Mouse (Mus musculus): ENCODE results near the gene Gjd3. TPM values are rescaled to one million over a fixed set of nuclear protein-coding genes. Genes with fewer than 3 reads are reported as not detected.

The Gjd3 gene
- total RNA-seq, 1 experiment from 2014 or later = not detected

DNA sequence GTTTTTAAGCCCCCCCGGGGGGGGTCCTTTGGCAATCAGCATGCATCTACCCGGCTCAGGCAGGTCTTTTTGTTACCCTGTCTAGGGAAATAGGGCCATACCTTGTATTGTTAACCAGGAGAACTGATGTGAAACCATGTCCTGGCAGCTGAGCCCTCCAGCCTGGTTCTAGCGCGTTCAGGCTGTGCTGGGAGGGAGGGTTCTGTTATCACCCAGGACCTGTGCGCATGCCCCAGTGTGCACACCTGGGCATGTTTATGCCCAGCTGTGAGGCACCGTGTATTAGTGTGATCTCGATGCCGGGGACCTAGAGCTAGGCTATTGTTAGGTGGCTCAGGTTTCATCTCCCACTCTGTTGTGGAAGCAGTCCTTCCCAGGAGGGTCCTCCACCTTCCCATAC lies 21.1 kb downstream of the Gjd3 start:
- no peak for DNase-seq

DNA sequence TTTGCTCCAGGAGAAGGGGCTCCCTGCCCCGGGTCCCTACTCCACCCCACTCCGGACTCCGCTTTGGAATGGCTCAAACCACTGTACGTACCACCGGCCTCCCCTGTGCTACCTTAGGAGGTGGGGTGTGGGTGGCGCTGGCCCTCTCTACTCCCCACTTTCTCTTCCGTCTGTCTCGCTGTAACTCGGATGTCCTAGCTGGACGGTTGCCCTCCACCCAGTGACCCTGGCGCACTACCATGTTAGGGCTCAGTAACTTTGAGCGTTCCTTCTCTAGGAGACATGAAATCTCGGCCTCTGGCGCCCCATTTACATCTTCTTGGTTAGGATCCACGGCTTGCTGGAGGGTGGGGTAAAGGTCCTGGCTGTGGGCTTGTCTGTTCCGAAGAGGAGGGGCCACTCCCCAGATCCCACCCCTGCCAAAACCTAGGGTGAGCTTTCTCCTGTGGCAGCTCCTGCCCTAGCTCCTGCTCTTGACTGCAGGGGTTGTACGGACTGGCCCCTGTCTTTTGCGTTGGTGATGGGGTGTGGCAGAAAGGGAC lies 21.7 kb downstream of the Gjd3 start:
- DNase-seq = peak; percentile 51

DNA sequence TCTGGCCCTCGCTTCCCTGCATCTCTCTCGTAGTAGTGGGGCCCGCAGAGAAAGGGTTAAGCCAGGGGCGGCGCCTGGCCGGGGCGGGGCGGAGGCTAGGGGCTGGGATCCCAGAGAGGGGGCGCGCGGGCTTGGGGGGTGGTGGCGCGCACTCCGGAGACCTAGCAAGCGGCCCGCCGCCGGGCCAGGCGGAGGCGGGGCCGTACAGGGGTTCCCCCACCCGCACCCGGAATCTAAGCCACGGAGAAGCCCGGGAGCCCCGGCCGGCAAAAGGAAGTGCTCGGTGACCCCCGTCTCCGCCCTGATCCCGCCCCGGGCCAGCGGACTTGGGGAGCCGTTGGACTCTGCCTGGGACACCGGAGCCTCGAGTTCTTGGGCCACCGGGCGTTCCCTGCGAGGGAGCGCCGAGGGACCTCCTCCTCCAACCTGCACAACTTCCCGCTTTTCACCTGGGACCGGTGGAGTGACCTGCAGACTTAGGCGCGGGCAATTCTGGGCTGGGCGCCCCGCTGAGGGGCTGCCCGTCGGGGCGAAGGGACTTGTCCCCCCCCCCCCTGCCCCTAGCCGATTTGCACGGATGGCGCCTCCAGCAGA lies 22.4 kb downstream of the Gjd3 start:
- peak; percentile 84 for DNase-seq

DNA sequence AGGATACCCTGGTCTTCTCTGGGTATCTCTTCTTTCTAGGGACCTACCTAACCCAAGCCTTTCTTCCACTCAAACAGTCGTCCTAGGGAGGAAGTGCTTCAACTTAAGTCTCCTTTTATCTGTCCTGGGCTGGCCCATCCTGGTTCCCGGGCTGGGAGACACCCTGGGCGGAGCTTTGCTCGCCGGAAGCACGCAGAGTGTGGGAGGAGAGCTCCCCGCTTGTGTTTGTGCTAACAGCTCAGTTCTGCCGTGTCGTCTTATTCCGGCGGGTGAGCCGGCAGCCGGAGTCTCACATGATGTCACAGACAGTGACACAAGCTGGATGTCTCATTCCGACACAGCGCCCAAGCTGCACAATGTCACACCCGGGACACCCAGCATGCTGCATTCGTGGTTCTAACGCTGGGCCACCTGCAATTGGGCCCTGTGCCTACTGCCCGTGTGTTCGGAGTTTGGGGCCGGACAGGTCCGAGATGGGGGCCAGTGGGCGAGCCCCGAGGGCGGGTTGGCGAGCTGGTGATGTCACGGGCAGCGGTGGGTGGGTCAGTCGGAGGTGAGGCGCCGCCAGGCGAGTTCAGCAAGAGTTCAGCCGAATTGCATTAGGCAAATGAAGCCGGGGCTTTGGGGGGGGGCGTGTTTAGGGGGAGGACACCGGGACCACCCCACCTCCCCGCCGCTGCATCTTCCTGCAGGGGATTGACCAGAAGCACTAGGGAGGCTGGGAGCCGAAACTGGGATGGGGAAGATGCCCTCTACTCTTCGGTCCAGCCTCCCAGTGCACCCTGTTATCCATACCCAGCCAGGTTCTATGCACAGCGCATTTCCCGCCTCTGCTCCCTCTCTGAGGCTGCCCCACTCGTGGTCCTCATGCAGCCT lies 23.1 kb downstream of the Gjd3 start:
- peak; percentile 81 for DNase-seq

DNA sequence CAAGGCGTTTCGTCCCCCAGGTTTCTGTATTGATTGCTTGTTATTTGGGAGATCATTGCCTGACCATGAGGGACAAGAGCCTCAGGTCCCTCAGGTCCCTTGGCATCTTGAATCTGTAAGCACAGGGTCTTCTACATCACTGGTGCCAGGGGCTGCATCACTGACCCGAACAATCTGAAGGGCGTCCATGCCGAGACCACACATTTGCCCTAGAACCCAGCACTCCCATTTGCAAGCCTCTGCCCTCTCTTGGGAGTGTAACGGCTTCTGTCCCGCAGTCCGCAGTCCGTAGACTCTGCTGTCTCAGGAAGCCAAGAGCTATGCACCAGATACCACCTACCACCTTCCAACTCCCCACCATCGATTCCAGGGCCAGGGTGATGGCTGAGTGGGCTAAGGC lies 26.5 kb downstream of the Gjd3 start:
- DNase-seq = no peak

DNA sequence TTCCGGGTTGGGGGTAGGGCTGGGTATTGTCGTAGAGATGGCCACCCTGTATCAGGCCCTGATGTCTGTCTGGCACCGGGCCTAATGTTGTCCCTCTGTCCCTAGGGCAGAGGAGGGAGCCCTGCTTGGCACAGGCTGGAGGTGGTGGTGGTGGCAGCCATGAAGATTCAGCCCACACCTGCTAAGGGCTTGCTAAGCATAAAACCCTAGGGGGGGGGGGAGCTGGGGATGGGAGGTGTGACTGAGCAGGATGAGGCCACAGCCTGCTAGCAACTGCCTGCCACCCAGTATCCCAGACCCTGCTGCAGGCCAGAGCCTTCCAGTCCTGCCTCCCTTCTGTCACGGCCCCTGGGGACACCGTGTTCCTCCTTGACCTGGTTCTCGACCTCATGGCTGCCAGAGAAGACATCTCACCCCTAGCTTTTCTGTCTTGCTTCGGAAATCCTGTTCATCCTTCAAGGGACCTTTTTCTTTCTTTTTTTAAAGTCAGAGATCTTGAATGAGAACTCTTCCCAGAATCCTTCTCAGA lies 27.0 kb downstream of the Gjd3 start:
- DNase-seq = peak; percentile 46

DNA sequence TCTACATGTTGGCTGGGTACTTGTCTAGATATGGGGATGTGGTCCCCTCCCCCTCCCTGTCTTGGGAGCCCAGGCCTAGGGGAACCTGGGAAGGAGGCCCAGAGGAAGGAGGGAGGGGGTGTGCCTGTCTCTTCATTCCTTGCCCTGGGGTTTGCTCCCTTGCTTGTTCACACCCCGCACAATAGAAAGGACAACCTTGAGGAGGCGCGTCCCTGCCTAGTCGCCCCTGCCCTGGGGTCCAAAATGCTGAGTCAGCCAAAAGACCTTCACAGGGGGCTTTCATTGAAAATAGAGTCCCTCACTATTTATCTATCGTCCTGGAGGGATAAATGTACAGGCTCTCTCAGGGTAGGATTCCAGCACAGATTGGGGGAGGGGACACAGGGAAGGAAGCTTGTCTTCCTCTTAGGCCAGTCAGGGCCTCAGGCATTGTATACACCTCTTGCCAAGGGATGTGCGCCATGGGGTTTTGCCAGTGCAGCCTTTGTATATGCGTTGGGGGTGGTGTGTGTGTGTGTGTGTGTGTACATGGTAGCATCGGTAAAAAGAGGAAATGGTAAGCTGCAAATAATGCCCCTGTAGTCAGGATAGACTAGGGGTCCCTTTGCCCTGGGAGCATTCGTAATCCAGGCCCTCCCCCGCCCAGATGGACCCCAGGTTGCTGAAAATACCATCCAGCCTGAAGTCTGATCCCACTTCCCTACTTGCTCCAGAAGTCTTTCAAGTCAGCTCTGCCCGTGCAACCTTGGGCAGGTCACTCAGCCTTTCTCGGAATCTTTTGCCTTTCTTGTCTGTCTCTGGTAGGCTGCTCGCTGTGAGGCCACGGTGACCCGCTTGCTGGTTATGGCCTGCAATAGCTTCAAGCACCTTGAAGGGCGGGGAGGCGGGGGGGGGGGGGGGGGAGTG lies 27.8 kb downstream of the Gjd3 start:
- no peak for DNase-seq

DNA sequence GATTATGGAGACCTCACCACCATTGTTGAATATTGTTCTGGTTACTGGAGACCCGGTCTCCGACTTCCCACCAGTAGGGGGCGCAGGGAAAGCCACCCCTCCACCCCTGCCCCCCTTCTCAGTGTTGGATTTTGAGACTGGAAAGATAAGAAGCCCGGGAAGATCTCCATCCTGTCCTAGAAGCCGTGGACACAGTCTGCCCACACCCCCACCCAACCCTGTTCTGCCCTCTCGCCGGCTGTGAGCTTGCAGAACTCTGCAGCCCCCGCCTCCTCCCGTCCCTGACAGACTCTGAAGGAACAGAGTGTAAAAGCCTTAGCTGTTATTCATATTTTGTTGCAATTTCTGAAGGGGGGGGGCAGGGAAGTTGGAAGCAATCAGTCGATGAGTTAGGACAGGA lies 28.4 kb downstream of the Gjd3 start:
- peak; percentile 83 for DNase-seq

DNA sequence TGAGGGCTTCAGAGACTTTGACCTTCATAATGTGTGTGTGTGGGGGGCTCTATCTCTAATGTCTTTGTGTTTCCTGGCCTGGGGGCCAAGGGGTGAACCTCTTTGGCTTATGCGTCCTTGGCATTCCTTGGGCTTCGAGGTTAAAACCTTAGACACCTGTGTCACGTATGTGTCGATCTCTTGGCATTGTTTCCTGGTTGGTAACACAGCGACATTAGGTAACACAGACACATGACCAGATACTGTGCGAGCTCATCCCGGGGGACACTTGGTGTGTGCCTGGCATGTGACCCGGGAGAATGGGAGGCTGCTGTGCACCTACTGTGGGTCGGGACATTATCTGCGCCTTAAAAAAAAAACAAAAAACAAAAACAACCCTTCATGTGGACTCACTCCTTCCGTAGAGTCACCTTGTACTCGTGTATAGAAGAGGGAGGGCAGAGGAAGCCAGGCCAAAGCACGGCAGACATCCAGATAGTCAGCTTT lies 28.9 kb downstream of the Gjd3 start:
- peak; percentile 8 for DNase-seq

DNA sequence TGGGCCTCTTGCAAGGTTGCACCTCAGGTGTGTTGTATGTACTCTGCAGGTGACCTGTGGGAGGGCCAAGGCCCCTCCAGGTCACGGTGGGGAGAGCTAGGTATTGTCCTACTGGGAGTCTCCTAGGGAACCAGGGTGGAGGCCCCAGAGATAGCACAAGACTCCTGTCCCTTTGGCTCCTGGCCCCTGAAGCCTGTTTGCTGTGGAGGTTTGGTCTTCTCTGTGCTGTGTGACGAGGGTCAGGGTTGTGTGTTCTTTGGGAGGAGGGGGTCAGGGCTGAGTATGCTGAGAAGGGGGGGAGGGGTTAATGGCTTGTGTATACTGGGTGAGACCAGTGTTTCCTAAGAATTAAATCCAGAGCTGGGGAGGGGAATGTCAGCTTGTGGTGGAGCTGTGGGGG lies 29.5 kb downstream of the Gjd3 start:
- peak; percentile 2 for DNase-seq

DNA sequence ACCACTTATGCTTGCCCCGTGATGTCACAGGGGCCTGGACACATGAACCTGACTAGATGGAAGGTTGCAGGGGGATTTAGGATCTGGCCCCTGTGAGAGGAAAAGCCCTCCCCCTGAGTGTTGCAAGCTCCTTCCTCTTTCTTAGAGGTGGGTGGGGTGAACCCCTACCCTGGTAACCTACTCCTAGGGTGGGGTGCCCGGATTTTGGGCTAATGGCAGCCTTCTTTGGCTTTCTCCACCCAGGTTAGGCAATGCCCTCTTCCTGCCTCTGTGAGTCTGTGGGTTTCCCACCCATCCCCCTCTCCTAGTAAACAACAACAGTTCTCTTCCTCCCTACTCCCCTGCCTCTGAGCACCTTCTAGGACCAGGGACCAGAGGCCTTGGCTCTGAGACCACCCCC lies 30.1 kb downstream of the Gjd3 start:
- peak; percentile 0 for DNase-seq

DNA sequence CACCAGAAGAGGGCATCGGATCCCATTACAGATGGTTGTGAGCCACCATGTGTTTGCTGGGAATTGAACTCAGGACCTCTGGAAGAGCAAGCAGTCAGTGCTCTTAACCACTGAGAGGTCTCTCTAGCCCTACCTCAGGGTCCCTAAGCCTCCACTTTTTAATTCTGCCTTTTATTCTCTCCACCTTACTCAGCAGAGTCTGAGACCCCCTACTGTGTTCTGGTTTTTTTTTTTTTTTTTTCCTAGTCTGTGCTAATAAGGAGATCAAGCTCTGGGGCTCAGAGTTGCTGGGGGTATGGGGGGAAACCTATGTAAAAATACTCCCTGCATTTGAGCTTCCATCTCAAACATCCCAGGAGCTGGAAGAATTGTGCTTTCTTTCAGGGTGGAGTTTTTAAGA lies 30.7 kb downstream of the Gjd3 start:
- DNase-seq = no peak

DNA sequence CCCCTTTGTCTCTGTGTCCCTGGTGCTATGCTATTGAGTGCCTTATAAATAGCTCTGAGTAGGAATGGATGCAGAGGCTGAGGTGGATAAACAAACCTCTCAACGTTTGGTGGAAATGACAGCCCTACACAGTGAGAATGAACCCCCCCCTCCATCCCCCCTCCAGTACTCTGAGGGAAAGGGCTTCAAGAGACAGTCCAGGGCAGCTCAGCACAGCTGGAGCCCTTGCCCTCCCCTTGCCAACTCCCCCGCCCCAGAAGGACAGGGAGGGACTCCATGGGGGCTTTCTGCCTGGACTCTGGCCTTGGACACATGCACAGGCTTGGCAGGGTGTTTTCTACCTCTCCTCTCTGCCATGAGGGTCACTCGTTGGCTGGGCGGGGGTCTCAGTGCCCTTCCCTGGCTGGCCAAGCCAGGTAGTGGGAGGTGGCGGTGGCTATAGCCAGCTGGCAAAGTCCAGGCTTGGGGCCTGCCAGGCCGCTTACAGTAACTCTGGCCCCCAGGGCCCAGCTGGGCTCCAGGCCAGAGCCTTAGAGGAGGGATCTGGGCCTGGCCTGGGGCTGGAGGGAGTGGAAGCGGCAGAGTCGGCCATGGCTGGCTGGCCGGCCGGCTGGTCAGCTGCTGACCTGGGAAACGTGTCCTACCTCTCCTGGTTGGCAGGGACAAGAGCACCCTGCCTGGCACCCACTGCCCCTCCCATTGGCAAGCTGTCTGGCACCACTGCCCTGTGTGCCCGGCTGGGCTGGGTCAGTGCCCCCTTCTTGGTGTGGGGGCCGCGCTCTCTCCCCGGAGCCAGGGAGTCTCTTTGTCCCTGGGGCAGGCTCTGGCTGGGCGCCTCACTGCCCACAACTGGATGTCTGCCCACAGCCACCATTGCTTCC lies 31.6 kb downstream of the Gjd3 start:
- DNase-seq = peak; percentile 82

DNA sequence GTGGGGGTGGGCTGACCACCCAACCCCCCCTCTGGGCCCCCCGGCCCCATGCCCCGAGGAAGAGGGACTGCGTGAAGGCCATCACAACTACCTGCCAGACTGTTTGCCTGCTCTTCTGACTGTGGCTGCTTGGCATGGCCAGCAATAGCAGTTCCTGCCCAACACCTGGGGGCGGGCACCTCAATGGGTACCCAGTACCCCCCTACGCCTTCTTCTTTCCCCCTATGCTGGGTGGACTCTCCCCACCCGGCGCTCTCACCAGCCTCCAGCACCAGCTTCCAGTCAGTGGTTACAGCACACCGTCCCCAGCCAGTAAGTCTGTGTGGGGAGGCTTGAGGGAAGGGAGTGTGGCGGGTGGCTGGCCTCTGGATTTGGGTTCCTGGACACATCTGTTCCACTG lies 32.3 kb downstream of the Gjd3 start:
- no peak for DNase-seq

DNA sequence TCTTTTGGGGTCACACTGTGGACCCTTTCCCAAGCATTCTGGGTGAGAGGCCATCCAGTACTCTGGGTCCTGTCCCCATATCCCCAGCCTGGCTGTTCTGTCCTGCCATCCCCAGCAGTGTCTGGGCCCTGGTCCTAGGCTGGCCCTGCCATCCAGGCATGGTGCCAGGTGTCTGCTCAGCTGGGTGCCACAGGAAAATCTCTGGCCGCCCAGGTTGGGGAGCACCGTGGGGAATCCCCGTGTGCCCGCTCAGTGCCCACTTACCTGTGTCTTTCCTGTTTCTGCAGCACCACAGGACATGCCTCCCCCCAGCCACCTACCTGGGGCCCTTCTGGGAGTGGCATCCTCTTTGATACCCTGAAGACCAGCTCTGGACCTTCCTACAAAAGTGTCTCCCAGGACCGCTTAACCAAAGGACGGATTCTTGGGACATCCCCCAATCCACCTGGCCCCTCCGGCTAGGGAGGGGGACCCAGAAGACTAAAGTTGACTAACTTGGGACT lies 32.8 kb downstream of the Gjd3 start:
- peak; percentile 70 for DNase-seq

DNA sequence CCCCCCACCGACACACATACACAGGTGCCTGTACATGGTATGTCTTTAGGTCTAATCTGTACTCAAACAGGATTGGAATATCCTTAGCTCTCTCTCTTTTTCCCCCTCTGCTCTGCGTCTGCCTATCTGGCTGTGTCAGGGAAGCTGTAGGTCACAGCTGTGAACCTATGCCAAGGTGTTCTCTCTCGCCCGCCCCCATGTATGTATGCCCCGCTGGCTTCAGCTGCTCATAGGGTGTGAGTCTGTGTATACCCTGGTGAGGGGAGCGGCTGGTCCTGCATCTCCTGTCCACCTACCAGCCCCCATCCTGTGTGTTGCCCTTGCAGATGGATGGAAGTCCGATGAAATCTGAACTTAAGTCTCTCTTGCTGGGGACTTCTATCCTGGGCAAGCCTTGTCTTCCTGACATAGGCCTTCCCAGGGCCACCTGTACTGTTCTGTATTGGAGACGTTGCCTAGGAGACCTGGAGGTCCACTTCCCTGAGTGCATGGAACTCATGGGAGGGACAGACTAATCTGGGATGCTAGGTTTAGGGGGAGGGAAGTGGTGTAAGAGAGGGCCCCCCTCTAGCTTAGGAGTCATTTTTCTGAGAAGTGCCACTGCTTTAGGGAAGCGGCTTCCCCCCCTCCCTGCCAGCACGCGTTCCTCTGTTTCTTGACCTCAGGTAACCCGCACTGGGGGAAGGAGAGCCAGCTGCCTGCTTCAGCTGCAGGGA lies 33.4 kb downstream of the Gjd3 start:
- DNase-seq = peak; percentile 3

DNA sequence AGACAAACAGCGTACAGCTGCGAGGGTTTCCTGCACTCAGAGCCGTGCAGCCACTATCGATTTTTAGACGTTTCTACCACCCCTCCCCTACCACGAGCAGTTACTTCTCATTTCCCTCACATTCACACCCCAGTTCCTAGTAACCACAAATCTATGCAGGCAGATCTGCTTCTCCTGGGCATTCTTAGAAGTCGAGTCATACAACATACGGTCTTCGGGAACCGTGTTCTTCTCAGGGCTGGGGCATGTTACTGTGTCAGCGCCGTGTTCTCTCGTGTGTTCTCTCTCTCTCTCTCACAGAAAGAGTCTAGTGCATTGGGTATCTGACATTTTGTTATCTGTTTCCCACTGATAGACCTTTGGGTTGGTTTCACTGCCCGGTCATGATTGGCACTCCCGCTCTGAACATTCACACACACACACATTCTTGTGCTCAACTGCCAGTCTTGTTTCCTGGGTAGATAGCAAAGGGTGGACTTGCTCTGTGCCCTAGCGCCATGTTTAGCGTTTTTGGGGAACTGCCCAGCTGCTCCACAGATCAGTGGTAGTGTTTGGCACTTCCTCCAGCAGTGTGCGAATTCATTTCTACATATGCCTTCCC lies 34.7 kb downstream of the Gjd3 start:
- peak; percentile 0 for DNase-seq

DNA sequence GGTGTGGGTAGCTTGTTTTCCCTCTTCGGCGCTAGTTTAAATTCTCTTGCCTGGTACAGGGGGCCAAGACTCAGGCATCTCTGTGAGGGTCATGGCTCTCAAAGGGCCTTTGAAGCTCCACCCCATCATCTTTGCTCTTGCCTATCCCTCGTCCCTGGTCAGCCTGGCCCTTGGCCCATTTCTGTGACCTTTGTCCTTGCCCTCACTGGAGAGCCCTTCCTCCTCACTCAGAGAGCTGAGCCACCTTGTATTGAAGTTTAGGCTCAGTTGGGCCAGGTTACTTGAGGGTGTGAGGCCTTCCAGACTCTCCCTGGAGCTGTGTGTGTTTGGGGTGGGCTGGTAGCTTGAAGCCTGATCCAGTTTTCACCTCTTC lies 37.2 kb downstream of the Gjd3 start:
- peak; percentile 80 for DNase-seq

DNA sequence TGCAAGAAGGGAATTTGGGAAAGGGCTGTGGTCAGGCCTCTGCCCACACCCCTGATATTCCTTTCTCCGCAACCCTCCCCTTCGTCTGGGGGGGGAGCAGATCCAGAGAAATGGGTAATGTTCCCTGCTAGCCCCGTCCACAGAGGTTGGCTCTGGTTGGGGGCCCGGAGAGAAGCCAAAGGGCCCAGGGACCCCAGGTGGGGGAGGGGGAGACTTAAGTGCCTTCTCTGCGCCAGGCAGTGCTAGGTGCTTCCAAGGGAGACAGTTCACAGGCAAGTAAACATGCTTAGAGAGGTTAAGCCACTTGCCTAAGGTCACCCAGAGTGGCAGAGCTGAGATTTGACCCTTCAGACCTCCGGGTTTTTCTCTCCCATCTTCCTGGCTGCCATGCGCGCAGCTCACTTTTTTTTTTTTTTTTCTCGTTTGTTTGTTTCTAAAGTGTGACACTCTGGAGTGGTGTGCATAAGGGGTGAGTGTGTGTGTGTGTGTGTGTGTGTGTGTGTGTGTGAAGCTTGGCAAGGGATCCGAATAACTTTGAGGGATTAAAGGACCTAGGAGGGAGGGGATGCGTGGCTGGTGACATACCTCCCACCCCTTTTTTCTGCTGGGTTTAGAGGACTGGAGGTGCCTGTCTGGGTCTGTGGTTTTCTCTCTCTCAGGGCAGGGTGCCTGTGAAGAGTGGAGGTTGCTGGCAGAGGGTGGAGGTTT lies 37.8 kb downstream of the Gjd3 start:
- no peak for DNase-seq

Data from adrenal gland, postnatal 25 days (tissue).